Mouse (Mus musculus) testis, adult 2 months (tissue): ENCODE measurements around the gene Csnk2b.

ENCODE experiments used
- CTCF ChIP-seq: fragments of 200-500 bp; IDR thresholded peaks from 2 replicates; pipeline ENCODE4 v1.5.1; 2012; ENCODE audit warnings: low read depth, mild to moderate bottlenecking, inconsistent platforms, low read length, moderate library complexity; ENCODE audit not compliant: control insufficient read depth, insufficient read depth, insufficient replicate concordance
- POLR2A ChIP-seq: fragments of 200-500 bp; IDR thresholded peaks from 2 replicates; pipeline ENCODE4 v1.6.1; 2012; ENCODE audit warnings: low read depth, mild to moderate bottlenecking, inconsistent platforms, low read length, moderate library complexity; ENCODE audit not compliant: control insufficient read depth

- TF ChIP-seq CTCF (no peak), POLR2A (no peak)
Observed at GRCm38 (mm10) chr17:35108097-35108496, 13.8 kb downstream of the Csnk2b start, which contains the start of gene Ly6g5c.
